In the genomic region with DNA sequence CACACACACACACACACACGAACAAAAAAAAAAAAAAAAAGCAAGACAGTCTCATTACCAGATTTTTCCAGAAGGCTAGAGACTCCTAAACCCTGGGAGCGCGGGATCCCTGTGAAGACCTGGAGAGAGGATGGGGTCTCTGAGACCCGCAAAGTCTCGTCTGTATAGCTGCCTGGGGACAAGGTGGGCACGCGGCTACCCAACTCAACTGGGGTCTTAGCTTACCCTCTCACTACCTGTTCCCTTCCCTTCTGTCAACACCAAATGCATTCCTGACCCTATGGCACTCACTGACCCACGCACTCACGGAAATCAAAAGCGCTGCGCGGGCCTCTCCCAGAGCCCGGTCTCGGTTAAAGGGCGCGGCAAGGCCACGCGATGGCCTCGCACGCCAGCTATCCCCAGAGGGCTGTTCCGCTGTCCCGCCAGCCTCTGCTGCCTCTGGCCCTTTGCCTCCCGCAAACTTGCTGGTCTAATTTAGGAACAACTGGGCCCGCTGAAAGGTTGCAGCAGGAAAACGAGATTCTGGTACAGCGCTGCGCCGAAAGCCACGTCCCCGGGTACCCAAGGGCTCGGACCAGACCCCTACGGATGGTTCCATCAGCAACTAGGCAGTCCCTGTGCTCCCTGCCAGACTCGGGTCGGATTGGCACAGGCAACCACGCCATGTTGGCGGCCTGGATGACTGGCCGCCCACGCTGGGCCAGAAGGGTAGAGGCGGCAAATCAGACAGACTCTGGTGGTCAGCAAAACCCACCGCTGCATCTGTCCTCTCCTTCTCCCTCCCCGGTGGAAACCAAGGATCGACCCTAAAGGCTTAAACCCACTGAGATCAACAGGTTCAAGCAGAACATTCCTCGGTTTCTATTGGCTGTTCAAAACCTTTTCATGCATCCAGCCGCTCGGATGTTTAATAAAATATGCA, we compare ENCODE assay signal across 9 mouse cellular contexts. TPM values are rescaled to one million over a fixed set of nuclear protein-coding genes. Genes with fewer than 3 reads are reported as not detected.
DNase-seq lines count a peak whose midpoint lies in the region; ATAC-seq and TF ChIP-seq lines count a peak whose summit lies in the region.
"Had no signal": no experiment of that assay in that cellular context is flagged by ENCODE, and none has a peak within 500 bp of the region (broad histone marks: within the 10 kb centered on the region; RNA-seq: fewer than 3 reads in every experiment).

No protein-coding gene starts in this region.

- no peak overlapping the region for H3K4me2 ChIP-seq in intestine, embryonic 16.5 days (ENCODE audit: low read depth, low read length)
- H3K4me2 ChIP-seq in intestine, embryonic 15.5 days (replicated peaks), result no peak overlapping the region
- peak overlapping the region; percentile 73 for H3K4me2 ChIP-seq in limb, embryonic 13.5 days (replicated peaks)
- no peak overlapping the region for H3K4me2 ChIP-seq in stomach, embryonic 14.5 days (replicated peaks; ENCODE audit: low read depth, low read length)

- peaks cover 17% of the 10 kb centered on the region; the same call in 1 of the 2 replicates for H3K4me1 ChIP-seq in intestine, embryonic 16.5 days (ENCODE audit: control insufficient read depth, insufficient read depth, low read length)
- H3K4me1 ChIP-seq in intestine, embryonic 15.5 days (replicated peaks), result peaks cover 25% of the 10 kb centered on the region
- peaks cover 24% of the 10 kb centered on the region for H3K4me1 ChIP-seq in limb, embryonic 13.5 days
- peaks cover 5% of the 10 kb centered on the region; the same call in 1 of the 2 replicates for H3K4me1 ChIP-seq in stomach, embryonic 14.5 days (ENCODE audit: control insufficient read depth, insufficient read depth, low read length)

- TF ChIP-seq POLR2A in brain, embryonic 14.5 days (IDR thresholded peaks at IDR 0.05; ENCODE audit: borderline replicate concordance, extremely low read depth, insufficient read depth, insufficient read length, poor library complexity, severe bottlenecking), result no peak

- ATAC-seq in intestine, embryonic 16.5 days, result no peak
- no peak for ATAC-seq in intestine, embryonic 15.5 days
- ATAC-seq in granulocyte monocyte progenitor cell, adult 5-6 weeks (replicated peaks; ENCODE audit: poor library complexity, severe bottlenecking), result 0 out of 2 replicates have a peak, but pooled peaks have one; percentile 13
- no peak for ATAC-seq in limb, embryonic 13.5 days (ENCODE audit: low FRiP score, low read depth)
- ATAC-seq in stomach, embryonic 14.5 days (ENCODE audit: insufficient number of reproducible peaks, insufficient read depth, low FRiP score, low read depth), result no peak
- no peak for ATAC-seq in megakaryocyte-erythroid progenitor cell, adult 5-6 weeks (replicated peaks; ENCODE audit: low FRiP score, low TSS enrichment, poor library complexity, severe bottlenecking)

- H3K27me3 ChIP-seq in intestine, embryonic 16.5 days (replicated peaks; ENCODE audit: control insufficient read depth, insufficient read depth, low read length), result peaks cover 62% of the 10 kb centered on the region
- peaks cover 70% of the 10 kb centered on the region for H3K27me3 ChIP-seq in intestine, embryonic 15.5 days (replicated peaks)
- H3K27me3 ChIP-seq in limb, embryonic 13.5 days, result peaks cover 73% of the 10 kb centered on the region
- peaks cover 61% of the 10 kb centered on the region for H3K27me3 ChIP-seq in stomach, embryonic 14.5 days (ENCODE audit: control insufficient read depth, insufficient read depth, low read length)

- no peak overlapping the region for H3K27ac ChIP-seq in intestine, embryonic 16.5 days (ENCODE audit: low read length)
- H3K27ac ChIP-seq in intestine, embryonic 15.5 days, result no peak overlapping the region
- H3K27ac ChIP-seq in limb, embryonic 13.5 days, result peak overlapping the region; percentile 97
- no peak overlapping the region for H3K27ac ChIP-seq in stomach, embryonic 14.5 days (ENCODE audit: low read length)

- DNase-seq in brain, embryonic 14.5 days (ENCODE audit: low read depth), result peak; percentile 47
- DNase-seq in left cerebral cortex, adult 18-20 months (ENCODE audit: low spot score in 2 of 2), result no peak

- no peaks in the 10 kb centered on the region for H3K36me3 ChIP-seq in intestine, embryonic 16.5 days (ENCODE audit: control insufficient read depth, insufficient read depth, low read length)
- no peaks in the 10 kb centered on the region for H3K36me3 ChIP-seq in intestine, embryonic 15.5 days
- no peaks in the 10 kb centered on the region for H3K36me3 ChIP-seq in limb, embryonic 13.5 days
- no peaks in the 10 kb centered on the region for H3K36me3 ChIP-seq in stomach, embryonic 14.5 days (ENCODE audit: control insufficient read depth, insufficient read depth, low read length)

- 1% methylated on average over 45 of the region's 45 CpGs for WGBS in intestine, embryonic 16.5 days
- 1% methylated on average over 45 of the region's 45 CpGs for WGBS in intestine, embryonic 15.5 days
- under 1% methylated on average over 45 of the region's 45 CpGs for WGBS in limb, embryonic 13.5 days
- WGBS in stomach, embryonic 14.5 days, result 1% methylated on average over 45 of the region's 45 CpGs

- H3K4me3 ChIP-seq in intestine, embryonic 16.5 days (ENCODE audit: low read length), result 0 out of 2 replicates have a peak overlapping the region, but pooled peaks have one; percentile 12
- H3K4me3 ChIP-seq in intestine, embryonic 15.5 days (replicated peaks), result no peak overlapping the region
- peak overlapping the region; percentile 64 for H3K4me3 ChIP-seq in limb, embryonic 13.5 days
- peak overlapping the region; percentile 4; the same call in 1 of the 2 replicates for H3K4me3 ChIP-seq in stomach, embryonic 14.5 days (ENCODE audit: low read depth, low read length)

- no peaks in the 10 kb centered on the region for H3K9me3 ChIP-seq in intestine, embryonic 16.5 days (ENCODE audit: control insufficient read depth, low read length)
- no peaks in the 10 kb centered on the region for H3K9me3 ChIP-seq in intestine, embryonic 15.5 days
- no peaks in the 10 kb centered on the region for H3K9me3 ChIP-seq in limb, embryonic 13.5 days
- H3K9me3 ChIP-seq in stomach, embryonic 14.5 days (ENCODE audit: control insufficient read depth, low read depth, low read length), result no peaks in the 10 kb centered on the region

- no peak for TF ChIP-seq CTCF in brain, embryonic 14.5 days (IDR thresholded peaks at IDR 0.05; ENCODE audit: borderline replicate concordance, extremely low read depth, insufficient read depth, insufficient read length)

- no peak overlapping the region for H3K9ac ChIP-seq in intestine, embryonic 16.5 days (ENCODE audit: low read depth, low read length)
- H3K9ac ChIP-seq in intestine, embryonic 15.5 days, result no peak overlapping the region
- H3K9ac ChIP-seq in limb, embryonic 13.5 days, result peak overlapping the region; percentile 93
- no peak overlapping the region for H3K9ac ChIP-seq in stomach, embryonic 14.5 days (replicated peaks; ENCODE audit: low read depth, low read length)

RNA-seq across cellular contexts. Expression of gene Rsrc1, which starts 2.5 kb away (rescaled TPM):
- 18.9 and 21.1 TPM in 2 replicates for polyA plus RNA-seq in intestine, embryonic 16.5 days (2015; fragmentation: Nextera tagmentation; extraction: Ambion mirVana)
- polyA plus RNA-seq in intestine, embryonic 15.5 days (2015; fragmentation: Nextera tagmentation; extraction: Ambion mirVana), result 22.1 and 23.6 TPM in 2 replicates
- polyA plus RNA-seq in brain, embryonic 14.5 days (2012; rRNA removed), result 13.7 and 24.0 TPM in 2 replicates
- total RNA-seq in granulocyte monocyte progenitor cell, adult 5-6 weeks (2014; fragmentation: Nextera tagmentation), result 41.4 and 44.6 TPM in 2 replicates
- 53.2 and 55.3 TPM in 2 replicates for total RNA-seq in granulocyte monocyte progenitor cell, adult 5-6 weeks (2017)
- polyA plus RNA-seq in limb, embryonic 13.5 days (2015; fragmentation: Nextera tagmentation; extraction: Ambion mirVana), result 44.8 and 46.7 TPM in 2 replicates
- polyA plus RNA-seq in stomach, embryonic 14.5 days (2014; fragmentation: Nextera tagmentation; extraction: Ambion mirVana), result 37.0 and 39.8 TPM in 2 replicates
- 10 to 100 TPM; 35.7 to 40.0 TPM for total RNA-seq in left cerebral cortex, adult 18-20 months (2021)
- total RNA-seq in megakaryocyte-erythroid progenitor cell, adult 5-6 weeks (2014; fragmentation: Nextera tagmentation), result 30.5 and 30.9 TPM in 2 replicates
- 41.3 and 50.2 TPM in 2 replicates for total RNA-seq in megakaryocyte-erythroid progenitor cell, adult 5-6 weeks (2017)

RNA-seq across cellular contexts. Expression of gene Shox2, which starts 2.9 kb away (rescaled TPM):
- polyA plus RNA-seq in intestine, embryonic 16.5 days (2015; fragmentation: Nextera tagmentation; extraction: Ambion mirVana), result 0.12 and 0.16 TPM in 2 replicates
- polyA plus RNA-seq in intestine, embryonic 15.5 days (2015; fragmentation: Nextera tagmentation; extraction: Ambion mirVana), result 0.24 and 0.44 TPM in 2 replicates
- polyA plus RNA-seq in brain, embryonic 14.5 days (2012; rRNA removed), result 36.1 and 57.3 TPM in 2 replicates
- total RNA-seq in granulocyte monocyte progenitor cell, adult 5-6 weeks (2014; fragmentation: Nextera tagmentation), result not detected in 2 replicates
- total RNA-seq in granulocyte monocyte progenitor cell, adult 5-6 weeks (2017), result not detected in 2 replicates
- 61.6 and 65.2 TPM in 2 replicates for polyA plus RNA-seq in limb, embryonic 13.5 days (2015; fragmentation: Nextera tagmentation; extraction: Ambion mirVana)
- not detected in 2 replicates for polyA plus RNA-seq in stomach, embryonic 14.5 days (2014; fragmentation: Nextera tagmentation; extraction: Ambion mirVana)
- not detected for total RNA-seq in left cerebral cortex, adult 18-20 months (2021)
- total RNA-seq in megakaryocyte-erythroid progenitor cell, adult 5-6 weeks (2014; fragmentation: Nextera tagmentation), result not detected in 2 replicates
- not detected in 2 replicates for total RNA-seq in megakaryocyte-erythroid progenitor cell, adult 5-6 weeks (2017)
- total RNA-seq: layer of hippocampus, postnatal 25 days had no signal

Comparison
In these comparisons a context has a peak if more than half of its experiments do, and no peak if none do; other contexts are left out.
1. RNA of gene Shox2, which starts 2.9 kb away (polyA plus RNA-seq): 61.6 to 65.2 TPM in limb, embryonic 13.5 days and 36.1 to 57.3 TPM in brain, embryonic 14.5 days; 0.24 to 0.44 TPM in intestine, embryonic 15.5 days, 0.12 to 0.16 TPM in intestine, embryonic 16.5 days and not detected in stomach, embryonic 14.5 days; every median in the first group is over 10 times any median in the second.